Mouse (Mus musculus) urinary bladder, postnatal 14 days (tissue): ENCODE data around the gene Tas2r106.

Experiments
- DNase-seq: peaks from one replicate; pipeline ENCODE4 v3.0.0; 2021; ENCODE audit warnings: low spot score

The Tas2r106 gene

DNA sequence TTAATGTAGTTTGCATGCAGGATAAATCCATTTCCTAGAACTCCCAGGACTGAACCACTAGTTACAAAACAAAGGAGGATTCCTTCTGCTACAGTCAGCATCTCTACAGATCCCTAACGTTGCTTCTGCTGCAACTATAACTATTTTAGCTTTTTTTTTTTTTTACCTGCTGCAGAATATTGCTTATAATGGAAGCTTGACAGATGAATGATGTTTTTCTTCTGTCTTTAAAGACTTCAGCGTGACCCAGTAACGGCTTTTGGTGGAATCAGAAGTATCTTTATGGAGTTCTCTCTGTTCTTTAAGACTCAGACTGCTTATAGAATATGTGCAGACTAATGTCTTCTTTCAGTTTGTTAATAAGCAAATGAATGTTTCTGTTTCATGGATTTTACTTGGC, at the start of gene Tas2r106:
Tas2r106 (minus strand) TSS at position 101 of the 400 bp plus-strand sequence.
- DNase-seq: no peak

DNA sequence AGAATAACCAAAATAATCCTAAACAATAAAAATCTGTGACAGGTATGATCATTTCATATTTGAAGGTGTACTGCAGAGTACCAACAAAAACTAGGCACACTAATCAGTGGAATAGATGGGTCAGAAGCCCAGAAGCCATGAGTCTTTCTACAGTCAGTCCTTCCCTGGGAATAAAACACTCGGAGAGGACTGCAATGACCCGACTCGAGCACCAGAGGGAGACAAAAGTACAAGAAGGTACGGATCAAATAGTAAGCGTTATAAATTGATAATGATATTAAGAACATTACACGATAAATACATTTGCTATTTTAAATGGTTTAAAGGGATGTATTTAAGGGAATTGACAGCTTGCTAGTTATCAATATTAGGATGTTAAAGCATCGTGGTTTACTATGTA, 34.1 kb upstream of the Tas2r106 start:
- no peak for DNase-seq

DNA sequence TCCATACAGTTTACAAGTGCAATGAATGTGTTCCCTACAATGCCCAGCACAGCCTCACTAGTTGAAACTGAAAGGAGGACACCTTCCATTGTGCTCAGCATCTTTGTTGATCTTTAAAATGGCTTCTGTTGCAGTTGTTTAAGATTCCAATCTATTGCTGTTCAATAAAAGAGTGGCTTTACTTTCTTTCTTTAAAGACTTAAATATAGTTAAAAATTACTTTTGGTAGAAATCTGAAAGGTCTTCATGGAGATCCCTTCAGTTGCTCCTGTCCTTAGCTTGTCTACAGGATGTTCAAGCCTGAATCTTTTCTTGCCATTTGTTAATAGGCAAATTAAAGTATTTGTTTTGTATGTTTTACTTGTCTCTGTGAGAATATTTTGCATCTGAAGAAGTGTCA, 11.3 kb upstream of the Tas2r106 start, which contains the start of gene Tas2r114:
Tas2r114 (minus strand) TSS at position 101 of the 400 bp plus-strand sequence.
- no peak for DNase-seq

DNA sequence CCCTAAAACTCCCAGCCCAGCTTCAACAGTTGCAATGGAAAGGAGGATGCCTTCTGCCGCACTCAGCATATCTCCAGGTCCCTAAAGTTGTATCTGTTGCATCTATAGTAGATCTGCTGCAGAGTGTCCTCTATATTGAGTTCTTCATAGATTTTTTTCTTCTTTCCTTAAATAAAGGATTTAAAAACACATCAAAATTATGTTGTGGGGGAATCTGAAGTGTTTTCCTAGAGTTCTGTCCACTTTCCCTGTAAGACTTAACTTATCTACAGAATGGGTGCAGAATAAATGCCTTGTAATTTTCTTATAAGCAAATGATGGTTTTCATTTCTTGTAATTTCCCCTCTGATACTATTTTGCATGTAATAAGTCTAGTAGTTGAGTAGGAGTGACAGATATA, 8.7 kb upstream of the Tas2r106 start, which contains the start of gene Tas2r105:
Tas2r105 (minus strand) TSS at position 101 of the 400 bp plus-strand sequence.
- DNase-seq: no peak

DNA sequence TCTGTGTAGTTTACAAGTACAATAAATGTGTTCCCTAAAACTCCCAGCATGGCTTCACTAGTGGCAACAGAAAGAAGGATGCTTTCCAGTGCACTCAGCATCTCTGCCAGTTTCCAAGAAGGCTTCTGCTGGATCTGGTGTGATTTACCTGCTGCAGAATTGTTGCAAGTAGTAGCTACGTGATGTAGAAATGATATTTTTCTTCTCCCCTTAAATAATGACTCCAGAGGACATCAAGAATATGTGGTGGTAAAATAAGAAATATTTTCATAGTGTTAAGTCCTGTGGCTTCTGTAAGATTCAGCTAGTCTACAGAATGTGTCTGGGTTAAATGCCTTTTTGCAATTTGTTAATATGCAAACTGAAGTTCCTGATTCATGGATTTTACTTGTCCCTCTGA, 7.0 kb upstream of the Tas2r106 start, which contains the start of gene Tas2r104:
Tas2r104 (minus strand) TSS at position 101 of the 400 bp plus-strand sequence.
- DNase-seq: no peak

DNA sequence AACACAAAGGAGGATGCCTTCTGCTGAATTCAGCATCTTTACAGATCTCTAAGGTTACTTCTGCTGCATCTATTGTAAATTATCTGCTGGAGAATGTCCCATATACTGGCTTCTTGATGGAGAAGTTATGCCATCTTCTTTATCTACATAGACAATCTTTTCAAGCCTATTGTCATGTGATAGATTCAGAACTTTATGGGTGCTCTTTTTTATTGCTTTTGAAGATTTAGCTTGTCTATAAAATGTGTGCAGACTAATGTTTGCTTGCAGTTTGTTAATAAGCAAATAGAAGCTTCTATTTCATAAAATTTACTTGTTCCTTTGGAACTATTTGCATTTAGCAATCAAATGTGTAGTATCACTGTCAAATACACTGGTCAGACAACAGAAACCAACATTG, 18.6 kb downstream of the Tas2r106 start, which contains the start of gene Tas2r107:
Tas2r107 (minus strand) TSS at position 101 of the 400 bp plus-strand sequence.
- DNase-seq: no peak

DNA sequence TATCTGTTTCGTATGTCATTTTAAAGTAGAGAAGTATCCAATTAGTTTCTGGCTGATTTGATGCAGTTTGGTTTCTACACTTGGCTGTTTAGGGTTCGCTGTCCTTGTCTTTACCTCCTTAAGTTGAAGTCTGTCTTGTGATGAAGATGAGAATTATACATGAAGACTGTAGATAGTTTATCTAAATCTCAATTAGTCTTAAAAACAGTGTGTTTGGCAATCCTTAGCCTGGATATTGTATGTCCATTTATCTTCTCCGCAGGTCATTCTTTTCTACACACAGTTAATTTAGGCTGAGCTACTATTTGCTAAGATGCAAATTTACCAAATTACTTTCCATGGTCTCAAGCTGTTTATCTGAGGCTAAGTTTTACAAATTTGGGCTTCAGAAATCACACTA, 47.9 kb downstream of the Tas2r106 start, which contains the start of gene Tas2r130:
Tas2r130 (minus strand) TSS at position 101 of the 400 bp plus-strand sequence.
- DNase-seq: no peak
